Mouse (Mus musculus) embryo, embryonic 11.5 days (tissue): ENCODE measurements around the gene Gm49450.

Experiments used
- DNase-seq: peaks from one replicate; pipeline ENCODE4 v3.0.0-alpha.2; 2012; ENCODE audit warnings: low read depth, low spot score

The Gm49450 gene

DNA sequence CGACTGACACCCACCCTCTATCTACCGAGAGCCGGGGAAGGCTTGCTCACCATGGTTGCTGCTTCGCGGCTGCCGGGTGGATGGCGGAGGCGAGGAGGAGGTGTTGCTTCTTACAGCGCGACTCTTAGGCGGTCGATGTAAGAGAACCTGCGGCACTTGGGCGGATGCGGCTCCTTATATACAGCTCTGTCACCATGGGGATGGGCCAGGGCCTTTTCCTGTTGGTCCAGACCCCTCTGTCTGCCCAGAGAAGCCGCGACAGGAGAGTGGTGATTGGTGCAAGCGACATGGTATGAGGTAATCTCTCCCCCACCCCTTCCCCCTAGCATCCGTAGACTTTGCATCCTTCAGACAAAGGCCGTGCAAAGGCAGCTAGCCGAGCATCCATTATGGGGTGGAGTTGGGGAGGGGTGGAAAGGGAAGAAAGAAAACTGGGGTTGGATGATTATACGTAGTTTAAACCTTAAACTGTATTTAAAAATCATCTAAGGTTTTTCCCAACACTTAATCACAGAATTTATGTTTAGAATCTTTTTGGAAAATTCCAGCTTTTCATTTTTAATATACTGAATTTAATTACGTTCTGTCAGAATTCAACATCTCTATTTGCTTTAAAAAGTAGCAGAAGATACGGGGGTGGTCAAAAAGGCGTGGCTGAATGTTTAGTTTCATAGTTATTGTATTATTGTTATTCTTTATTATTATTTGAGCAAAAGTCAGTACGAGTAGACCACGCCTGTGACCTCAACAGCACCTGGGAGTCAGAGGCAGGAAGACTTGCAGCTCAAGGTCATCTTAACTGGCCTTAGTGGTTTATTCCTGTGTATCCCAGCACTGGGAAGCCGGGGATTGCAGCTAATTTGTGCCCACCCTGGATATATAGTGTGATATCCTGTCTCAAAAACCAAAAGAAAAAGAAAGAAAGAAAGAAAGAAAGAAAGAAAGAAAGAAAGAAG lies at the start of gene Gm49450, which contains the start of gene Tuba1a:
Gene Gm49450, minus strand, starts transcription at position 151 of the 956 bp plus-strand sequence.
Gene Tuba1a, minus strand, starts transcription at position 303 of the 956 bp plus-strand sequence.
- DNase-seq = peak; percentile 94

- DNase-seq = no peak
Observed at GRCm38 (mm10) chr15:99001451-99001931, 48.1 kb upstream of the Gm49450 start.

DNA sequence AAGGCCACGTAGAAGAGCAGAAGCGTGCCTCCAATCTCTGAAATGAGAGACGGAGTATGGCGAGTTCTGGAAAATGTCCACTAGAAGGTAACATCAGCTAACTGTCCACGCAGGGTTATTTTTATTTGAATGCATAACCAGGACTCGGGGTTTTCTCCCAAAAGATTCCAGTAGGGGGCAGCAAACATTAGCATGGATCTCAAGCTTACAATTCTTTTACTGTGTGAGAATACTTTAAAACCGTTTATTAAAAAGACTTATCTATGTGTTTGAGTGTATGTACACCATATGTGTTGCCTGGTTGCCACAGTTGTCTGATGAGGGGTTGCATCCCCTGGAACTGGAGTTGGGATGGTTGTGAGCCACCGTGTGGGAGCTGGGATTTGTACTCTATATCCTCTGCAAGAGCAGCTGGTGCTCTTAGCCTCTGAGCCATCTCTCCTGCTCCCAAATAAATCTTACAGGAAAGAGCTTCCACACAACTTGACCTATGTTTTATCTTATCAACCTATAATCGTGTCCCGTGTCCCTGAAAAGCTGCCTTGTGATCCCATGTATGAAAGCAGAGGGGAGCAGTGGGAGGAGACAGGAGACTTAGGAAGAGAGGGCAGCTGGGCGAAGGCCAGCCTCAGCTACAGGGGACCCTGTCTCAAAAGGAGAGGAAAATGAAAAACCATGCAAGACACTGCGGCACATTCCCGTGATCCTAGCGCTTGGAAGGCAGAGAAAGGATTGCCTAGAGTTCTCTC lies 47.4 kb upstream of the Gm49450 start:
- no peak for DNase-seq

- DNase-seq = no peak
Observed at GRCm38 (mm10) chr15:98998775-98999157, 45.4 kb upstream of the Gm49450 start.

DNA sequence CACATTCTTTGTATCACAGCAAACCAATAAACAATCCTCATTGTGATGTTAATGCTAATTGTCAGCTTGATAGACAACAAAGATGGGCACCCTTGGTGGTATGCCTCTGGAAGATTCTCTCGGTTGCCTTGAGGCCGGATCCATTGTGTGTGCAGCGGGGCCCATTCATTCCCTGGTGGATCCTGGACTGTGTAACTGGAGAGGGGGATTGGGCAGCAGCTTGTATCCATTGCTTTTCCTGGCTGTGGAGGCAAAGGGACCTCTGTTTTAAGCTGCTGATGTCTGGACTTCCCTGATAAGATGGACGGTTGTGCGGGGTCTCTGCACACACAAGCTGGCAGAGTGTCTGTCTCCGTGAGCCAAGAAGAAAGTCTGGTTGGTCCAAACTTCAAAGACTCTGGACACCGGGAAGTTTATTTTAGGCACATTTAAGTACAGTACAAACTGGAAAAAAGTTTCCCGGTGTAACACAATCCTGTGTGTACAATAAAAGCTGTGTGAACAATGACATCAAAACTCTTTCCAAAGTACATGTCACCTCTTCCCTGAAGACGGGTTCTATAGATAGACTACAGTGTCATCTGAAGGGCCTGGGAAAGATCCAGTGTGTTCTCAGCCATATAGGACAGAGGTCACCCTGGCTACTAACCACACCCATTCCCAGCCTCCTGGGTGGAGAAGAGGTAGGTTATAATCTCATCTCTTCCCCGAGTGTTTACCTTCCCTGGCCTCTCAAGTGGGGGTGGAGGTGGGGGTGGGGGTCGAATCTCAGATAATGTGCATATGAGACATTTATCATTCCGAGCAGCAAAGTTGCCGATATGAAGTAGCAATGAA lies 44.8 kb upstream of the Gm49450 start:
- DNase-seq = no peak

- DNase-seq = no peak
Observed at GRCm38 (mm10) chr15:98996840-98997239, 43.5 kb upstream of the Gm49450 start.

- no peak for DNase-seq
Observed at GRCm38 (mm10) chr15:98994957-98995520, 41.7 kb upstream of the Gm49450 start.

DNA sequence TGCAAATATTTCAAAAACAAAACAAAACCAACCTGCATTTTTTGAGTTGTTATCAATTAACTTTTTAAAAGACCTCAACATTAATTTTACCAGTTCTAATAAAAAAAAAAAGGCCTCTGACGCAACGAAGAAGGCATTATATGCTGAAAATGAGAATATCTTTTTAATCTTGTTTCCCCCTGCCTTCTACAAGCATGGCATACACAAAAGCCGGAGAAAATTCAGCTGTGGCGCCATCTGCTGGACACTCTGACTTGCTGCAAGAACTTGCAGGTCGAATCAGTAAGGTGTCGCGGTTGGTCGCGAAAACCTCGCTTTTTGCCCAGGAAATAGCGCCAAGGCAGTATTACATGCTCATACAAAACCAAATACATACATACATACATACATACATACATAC lies 40.5 kb upstream of the Gm49450 start:
- peak; percentile 84 for DNase-seq

DNA sequence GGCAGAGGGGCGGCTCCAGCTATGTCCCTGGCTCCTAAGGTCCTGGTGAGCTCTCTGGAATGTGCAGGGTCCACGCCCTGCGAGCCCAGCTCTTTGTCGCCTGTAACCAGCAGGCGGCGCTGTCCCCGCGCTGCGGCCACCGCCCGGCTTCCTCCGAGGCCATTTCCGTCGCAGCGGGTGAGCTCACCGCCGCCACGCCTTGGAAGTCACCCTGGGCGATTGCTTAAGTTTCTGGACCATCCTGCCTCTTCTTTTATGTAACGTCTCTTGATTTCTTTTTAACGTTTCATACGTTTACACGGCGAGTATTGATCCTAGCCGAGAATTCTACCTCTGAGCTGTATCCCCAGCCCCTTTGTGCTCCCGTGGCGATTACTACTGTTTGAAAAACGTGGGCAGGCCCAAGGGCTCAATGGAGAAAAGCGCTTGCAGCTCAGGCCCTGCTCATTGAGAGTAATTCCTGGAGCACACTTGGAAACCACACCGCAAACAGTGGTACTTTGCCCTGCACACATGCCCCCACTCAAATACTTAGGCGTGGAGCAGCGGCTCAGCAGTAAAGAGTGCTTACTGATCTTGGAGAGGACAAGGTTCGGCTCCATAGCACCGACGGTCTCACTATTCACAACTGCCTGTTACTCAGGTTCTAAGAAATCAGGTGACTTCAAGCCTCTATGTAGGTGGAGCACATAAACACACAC lies 39.9 kb upstream of the Gm49450 start:
- peak; percentile 93 for DNase-seq

GRCm38 (mm10) chr15:98992086-98992912 lies 38.9 kb upstream of the Gm49450 start:
- no peak for DNase-seq

- no peak for DNase-seq
Observed at GRCm38 (mm10) chr15:98991540-98992050, 38.2 kb upstream of the Gm49450 start.

- DNase-seq = no peak
Observed at GRCm38 (mm10) chr15:98990669-98991539, 37.6 kb upstream of the Gm49450 start.

- no peak for DNase-seq
Observed at GRCm38 (mm10) chr15:98989701-98990430, 36.5 kb upstream of the Gm49450 start.

GRCm38 (mm10) chr15:98988787-98989186 lies 35.4 kb upstream of the Gm49450 start:
- no peak for DNase-seq

DNA sequence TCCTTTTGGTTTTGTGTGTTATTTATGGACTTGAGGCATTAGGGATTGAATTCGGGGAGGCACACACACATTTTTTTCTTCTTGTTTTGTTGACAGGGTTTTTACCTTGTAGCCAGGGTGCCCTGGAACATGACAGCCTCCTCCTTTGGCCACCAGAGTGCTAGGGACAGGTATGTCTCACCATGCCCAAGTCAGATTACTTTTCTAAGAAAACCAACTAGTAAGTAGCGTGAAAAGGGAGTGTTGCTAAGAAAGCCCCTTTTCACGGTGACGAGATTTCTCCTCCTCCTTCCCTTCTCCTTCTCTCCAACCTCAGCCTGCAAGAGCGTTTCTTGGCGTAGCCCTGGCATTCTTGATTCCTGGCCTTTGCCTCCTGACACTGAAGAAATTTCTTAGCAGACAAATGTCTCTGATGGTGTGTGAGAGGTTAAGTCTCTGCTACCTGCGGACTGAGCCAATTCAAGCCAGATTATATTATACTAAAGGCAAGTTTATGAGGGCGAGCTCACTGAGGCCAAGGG lies 34.4 kb upstream of the Gm49450 start:
- no peak for DNase-seq

- DNase-seq = no peak
Observed at GRCm38 (mm10) chr15:98987077-98987630, 33.8 kb upstream of the Gm49450 start.
